Mouse (Mus musculus): ENCODE data around the gene Polr1e. TPM values are rescaled to one million over a fixed set of nuclear protein-coding genes. Genes with fewer than 3 reads are reported as not detected.
"Not testable (repeated sequence)": the region's sequence is repeated elsewhere in the genome, so short reads cannot be mapped to it uniquely, and the experiment has no call there.

The Polr1e gene
- polyA plus RNA-seq (2012; rRNA removed): 14.1 and 17.2 TPM in 2 replicates

DNA sequence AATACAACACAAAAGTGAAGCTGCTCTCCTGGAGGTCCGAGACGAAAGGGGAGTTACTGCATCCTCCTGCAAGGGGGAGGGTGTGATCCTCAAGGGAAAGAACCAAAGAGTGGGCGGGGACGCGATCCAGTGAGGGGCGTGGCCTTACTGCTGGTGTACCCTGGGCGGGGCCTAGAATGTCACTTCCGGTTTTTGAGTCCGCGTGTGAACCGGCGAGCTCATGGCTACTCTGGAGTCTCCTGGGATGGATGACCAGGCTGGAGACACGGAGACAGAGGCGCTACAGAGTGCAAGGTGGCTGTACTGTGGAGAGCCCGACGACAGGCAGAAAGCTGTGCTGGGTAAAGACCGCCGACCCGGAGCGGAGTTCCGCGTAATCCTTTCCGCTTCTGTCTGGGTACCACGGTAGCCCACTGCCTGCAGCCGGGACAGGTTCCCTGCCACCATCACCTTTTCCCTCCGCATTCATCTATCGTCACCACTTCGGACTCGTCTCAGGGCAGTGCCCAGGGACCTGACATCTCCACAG is at the start of gene Polr1e:
Gene Polr1e (plus strand): TSS at position 132 of the 529 bp plus-strand sequence.
- peak; percentile 72 for DNase-seq (ENCODE audit: low spot score)

DNA sequence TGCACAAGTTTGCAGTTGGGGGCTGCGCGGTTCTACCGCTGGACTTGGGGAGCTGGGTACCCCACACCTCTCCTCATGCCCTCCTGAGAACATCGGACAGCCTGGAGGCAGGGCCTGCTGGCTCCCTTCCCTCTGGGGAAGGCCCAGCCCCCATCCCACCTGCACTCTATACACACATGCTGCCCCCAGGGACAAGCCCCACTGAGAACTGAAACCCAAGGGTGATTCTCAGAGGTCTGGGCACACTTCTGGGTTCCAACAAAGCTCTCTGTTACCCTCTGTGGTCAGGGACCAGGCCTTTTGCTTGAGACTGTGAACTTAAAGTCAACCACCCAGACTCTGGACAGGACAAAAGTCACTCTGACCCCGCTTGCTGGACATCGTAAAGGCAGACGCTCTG is 48.3 kb upstream of the Polr1e start:
- no peak for DNase-seq (ENCODE audit: low spot score)

DNA sequence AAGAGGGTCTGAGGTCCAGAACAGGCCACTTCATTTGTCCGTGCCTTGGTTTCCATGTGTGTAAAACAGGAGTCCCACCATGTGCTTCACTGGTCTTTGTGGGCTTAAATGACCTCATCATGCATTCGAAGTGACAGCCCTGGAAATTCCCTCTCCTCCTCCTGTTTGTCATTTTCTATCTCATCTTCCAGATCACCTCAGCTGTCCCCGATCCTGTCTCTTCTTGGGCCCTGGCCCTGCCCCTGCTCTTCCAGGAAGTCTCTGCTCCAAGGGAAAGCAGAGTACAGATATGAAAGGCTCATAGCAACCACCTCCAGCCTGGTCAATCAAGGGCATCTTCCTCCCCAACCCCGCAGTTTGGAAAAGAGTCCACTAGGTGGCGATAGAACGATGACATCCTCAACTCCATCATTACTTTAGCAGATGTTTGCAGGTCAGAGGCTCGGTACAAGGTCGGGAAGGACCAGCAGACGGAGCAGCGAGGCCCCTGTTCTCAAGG is 47.7 kb upstream of the Polr1e start:
- no peak for DNase-seq (ENCODE audit: low spot score)

DNA sequence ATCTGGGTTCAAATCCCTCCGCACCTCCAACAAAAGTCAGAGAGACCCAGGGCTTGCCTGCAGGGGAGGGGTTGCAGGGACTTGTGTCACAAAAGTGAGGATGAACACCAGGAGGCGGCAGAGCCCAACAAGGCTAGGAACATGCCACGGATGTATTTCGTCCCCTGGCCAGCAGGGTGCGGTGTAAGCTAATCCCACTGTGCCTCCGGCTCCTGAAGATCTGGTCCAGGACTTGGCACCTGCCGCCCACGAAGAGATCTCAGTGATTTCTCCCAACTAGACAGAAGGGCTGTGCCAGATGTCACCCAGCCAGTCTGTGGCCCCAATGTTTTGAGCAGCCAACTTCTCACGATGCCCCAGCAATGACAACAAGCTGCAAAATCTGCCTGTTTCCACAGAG is 44.9 kb upstream of the Polr1e start:
- DNase-seq (ENCODE audit: low spot score): peak; percentile 82

DNA sequence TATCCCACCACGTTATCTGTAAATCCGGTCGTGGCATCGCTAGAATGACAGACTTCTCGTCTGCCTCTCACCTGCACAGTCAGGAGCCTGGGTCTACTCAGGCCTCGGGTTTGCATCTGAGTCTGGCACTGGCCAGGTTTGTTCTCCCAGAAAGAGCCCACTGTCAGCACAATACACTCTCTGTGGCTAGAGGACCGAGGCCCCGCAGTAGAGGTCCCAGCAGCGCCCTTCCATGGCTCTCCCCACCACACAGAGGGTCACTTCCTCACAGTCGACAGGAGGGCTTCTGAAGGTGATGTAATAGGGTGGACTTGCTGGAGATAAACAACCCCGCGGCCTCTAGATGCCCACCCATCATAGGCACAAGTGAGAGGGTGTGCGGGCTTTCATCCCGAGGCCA is 44.5 kb upstream of the Polr1e start:
- no peak for DNase-seq (ENCODE audit: low spot score)

DNA sequence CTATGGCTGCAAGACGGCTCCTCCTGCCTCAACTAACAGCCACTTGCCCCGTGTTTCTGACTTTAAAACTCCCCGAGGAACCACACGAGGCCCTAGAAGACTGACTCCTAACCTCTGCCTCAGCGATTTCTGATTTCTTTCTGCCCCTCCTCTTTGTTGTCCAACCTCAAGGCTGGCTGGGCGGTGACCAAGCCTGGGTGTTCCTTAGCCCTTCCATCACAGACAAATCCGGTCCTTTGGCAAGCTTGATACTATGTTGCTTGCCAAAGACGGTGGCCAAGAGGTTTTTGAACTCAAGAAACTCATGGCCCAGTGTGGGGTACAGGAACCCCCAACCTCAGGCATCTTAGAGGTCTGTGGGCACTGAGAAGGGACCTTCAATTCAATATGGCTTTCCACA is 44.1 kb upstream of the Polr1e start:
- DNase-seq (ENCODE audit: low spot score): no peak

DNA sequence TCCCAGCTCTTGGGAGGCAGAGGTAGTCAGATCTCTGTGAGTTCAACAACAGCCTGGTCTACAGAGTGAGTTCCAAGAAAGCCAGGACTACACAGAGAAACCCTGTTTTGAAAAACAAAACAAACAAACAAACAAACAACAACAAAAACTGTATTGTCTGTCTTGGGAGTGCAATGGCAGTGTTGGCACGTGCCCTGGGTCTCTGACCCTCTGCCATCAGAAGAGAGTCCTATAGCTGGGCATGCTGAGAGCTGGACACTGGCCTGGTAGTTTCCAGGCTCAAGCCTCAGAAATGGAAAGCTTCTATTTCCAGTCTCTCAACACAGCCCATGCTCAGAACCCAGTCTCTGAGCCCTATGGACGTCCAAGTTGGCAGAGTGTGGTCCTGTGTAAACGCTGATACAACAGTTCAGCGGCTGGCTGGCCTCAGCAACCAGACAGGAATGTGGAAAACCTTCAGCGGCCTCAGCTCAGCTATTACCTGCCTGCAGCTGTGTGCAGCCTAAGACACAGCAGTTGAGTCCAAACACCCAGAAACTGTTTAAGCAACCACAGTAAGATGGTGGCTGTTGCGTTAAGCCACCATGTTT is 42.3 kb upstream of the Polr1e start:
- no peak for DNase-seq (ENCODE audit: low spot score)

DNA sequence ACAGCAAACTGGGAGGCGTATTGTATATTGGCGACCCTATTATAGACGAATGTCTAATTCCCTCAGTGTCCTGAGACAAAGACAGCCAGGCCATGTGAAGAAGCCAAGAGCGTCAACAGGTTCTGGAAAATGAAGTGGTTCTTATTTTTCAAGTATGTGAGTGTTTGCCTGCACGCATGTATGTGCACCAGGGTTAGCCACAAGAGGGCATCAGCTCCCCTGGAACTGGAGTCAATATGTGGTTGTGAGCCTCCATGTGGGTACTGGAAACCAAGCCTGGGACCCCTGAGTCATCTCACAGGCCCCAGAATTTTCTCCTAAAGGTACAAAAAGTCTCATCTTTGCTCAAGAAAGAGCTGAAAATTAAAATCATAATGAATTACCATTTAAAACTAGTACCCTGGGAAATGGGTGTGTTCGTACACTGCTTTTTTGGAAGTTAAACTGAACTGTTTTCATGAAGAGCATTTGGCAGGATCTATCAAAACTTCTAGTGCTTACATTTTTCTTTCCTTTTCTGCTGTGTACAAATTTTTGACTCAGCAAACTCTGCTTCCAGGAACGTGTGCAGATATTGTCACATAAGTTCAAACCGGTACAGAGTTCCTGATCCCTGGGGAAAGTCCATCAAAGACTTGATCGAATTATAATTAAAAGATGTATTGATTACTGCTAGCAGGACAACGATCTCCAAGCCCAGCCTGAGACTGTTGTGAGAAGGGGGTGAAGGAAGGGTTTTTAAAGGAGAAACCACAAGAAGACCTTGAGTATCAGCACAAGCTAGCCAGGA is 41.3 kb upstream of the Polr1e start:
- no peak for DNase-seq (ENCODE audit: low spot score)

DNA sequence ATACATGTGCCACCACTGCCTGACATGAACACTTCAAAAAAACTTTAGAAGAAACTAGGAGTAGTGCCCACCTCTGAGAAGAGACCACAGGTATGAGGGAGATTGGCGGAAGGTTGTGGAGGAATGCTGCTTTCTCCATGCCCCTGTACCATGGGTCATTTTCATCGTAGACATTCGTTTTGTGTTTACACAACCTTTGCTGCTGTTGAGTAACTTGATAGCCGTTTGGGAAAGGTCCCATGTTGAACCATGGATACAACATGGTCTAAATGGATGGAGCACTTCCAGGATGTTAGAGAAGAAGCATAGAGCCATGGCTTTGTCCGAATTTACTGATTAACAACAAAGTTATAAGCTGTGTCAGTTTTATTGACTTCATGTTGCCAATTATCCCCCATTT is 40.2 kb upstream of the Polr1e start:
- no peak for DNase-seq (ENCODE audit: low spot score)

DNA sequence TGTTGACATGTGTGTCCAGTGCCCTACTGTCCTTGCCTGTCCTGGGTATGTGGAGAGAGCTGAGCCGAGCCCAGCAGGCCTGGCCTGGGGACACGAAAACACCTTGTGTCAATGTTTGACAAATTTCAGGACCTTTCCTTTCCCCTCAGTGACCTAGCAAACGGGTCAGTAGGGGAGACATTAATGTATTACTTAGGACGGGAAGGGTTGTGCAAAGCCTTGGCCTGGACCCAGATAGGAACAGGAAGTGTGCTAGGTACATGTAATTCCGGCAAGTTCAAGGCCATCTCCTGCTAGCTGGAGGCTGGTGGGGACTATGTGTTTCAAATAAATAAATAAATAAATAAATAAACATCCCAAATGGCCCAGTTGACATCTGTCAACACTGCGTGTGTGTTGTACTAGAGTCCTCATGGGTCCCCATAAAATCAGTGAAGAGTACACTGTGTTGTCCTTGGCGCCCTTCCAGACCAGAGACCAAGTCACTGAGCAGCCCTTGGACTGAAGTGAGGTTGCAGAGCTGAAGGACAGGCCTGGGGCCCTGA is 38.5 kb upstream of the Polr1e start:
- DNase-seq (ENCODE audit: low spot score): no peak

DNA sequence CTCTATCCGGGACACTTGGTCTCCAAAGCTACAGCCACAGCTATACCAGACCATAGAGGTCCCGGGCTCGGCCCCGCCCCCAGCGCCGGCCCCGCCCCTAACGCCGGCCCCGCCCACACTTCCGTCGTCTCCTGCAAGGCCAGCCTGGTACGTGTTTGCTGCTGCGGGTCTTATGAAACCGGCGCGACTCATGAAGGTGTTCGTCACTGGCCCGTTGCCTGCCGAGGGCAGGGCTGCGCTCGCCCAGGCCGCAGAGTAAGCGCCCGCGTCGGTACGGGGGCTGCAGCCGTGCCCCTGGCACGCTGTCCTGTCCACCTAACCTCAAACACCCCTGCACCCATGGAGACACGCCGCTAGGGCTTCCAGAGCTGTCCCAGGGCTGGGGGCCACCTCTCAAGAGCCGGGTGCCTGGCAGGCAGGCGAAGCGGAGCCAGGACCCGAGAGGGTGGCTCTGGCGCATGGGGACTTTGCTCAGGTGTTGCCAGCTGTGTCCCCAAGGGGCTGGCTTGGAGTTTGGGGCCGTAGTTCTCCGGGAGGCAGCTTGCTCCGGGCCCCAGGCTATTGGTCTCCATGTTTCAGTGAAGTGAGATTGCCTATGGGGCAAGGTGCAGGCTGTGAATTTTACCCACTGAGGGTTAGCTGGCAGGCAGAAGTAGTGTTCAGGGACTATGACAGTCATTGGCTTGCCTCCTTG is 37.0 kb upstream of the Polr1e start, which contains the start of gene Grhpr:
Gene Grhpr (plus strand): TSS at position 116 of the 694 bp plus-strand sequence.
- DNase-seq (ENCODE audit: low spot score): peak; percentile 72

DNA sequence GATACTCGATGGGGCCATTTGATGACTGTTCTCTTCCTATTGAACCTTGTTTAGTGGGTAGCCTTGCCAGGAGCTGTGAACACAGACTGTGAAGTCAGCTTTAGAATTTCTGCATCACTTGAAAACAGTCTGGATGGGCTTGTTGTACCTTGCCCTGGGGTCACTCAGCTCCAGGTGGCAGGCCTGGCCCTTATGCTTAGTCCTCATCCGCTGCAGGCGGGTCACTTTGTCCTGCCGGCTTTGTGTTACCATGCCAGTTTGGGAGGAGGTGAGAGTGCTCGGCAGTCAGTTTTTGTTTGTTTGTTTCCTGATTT is 36.5 kb upstream of the Polr1e start:
- no peak for DNase-seq (ENCODE audit: low spot score)

DNA sequence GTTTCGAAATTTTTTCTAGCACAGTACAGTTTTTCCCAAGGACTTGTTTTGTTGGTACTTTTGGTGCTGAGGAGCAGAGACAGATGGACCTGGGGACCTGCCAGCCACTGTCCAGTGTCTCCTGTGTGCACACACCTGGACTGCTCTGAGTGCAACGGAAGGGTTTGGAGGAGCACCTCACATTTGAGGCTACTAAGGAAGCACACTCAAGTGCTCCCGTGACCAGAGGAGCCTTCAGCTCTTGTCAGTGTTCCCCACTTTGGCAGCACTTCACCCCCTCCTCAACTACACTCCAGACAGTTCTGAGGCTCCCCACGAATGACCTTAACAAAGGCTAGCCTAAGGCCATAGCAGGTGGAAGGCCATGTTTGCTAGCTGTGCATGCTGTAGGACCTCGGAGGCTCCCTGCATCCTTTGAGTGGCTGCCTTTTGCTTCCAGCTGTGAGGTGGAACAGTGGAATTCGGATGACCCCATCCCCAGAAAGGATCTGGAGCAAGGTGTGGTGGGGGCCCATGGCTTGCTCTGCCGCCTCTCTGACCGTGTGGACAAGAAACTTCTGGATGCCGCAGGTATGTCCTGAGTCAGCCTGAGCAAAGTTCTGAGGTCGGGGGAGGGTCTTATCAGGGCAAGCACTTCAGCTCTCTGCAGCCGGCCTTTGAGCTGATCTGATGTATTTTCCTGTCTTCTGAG is 35.8 kb upstream of the Polr1e start:
- no peak for DNase-seq (ENCODE audit: low spot score)

DNA sequence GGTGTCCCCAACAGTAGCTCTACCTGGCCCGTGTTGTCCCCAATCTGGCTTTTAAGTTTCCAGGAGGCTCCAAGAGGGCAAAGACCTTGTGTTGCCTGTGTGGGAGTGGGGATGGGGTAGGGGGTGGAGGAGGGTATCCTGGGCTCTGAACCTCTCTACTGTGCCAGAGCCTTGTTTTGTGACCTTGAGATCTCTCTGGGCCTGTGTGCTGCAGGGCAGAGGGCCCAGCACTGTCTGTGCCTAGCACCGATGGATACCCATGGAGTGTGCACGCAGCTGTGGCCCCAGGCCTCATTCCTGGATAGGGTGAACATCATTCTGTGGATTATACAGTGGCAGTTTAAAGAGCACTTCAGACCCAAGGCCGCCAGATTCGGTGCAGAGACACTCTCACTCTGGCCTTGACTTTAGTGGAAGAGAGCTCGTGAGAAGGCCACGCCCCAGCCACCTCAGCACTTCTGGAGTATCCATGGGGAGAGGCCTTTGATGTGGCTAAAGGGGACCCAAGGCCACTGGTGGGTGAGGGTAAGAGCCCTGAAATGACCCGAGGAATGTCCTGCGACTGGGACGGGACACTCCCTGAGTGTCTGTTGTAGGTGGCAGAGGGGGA is 35.1 kb upstream of the Polr1e start:
- DNase-seq (ENCODE audit: low spot score): no peak

DNA sequence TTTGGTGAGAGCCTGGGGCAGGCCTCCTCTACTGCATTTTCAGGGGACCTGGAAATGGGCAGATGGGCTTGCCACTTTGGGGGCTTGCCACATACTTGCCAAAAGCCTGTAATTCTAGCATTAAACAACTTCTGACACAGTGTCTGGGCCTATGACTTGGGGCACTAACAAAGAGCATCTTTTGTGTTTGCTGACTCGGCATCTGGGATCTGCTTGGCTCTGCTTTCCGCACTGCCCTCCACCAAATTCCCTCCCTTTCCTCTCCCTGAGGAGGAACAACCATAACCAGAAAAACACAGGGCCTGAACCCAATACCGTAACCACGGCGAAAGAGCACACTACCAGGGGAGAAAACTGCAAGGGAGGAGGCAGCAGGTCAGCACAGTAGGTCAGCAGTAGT is 27.8 kb upstream of the Polr1e start:
- no peak for DNase-seq (ENCODE audit: low spot score)

DNA sequence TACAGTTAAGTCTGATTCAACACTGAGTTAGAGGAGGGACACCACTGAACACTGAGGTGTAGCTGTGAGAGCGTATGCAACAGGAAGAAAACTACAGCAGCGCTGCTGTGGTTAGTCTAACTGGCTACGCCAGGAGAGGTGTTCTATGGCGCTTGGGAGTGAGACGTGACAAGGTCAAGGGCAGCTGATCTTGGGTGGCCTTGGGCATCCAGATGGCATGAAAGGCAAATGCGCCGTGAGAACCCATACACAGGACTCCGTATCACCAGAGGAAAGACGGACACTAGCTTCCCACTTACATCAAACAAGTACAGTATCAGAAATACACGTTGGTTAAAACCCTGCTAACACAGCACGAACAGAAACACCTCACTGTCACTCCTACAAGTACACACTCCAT is 26.1 kb upstream of the Polr1e start:
- DNase-seq (ENCODE audit: low spot score): not testable (repeated sequence)

DNA sequence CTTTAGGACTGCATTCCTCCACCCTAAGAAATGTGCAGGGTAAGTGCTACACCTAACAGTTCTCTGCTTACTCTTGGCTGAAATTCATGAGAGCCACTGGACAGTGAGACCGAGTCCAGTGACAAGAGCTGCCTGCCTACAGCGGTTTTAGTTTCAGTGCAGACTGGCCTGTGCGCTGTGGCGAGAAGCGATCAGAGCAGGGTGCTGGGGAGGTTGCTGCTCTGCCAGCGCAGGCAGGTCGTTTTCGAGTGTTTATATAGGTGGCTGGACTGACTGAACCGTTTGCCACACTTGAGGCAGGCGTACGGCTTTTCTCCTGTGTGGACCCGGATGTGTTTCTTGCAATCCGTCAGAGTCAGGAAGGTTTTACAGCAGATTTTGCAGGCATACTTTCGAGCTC is 25.2 kb upstream of the Polr1e start:
- DNase-seq (ENCODE audit: low spot score): not testable (repeated sequence)

DNA sequence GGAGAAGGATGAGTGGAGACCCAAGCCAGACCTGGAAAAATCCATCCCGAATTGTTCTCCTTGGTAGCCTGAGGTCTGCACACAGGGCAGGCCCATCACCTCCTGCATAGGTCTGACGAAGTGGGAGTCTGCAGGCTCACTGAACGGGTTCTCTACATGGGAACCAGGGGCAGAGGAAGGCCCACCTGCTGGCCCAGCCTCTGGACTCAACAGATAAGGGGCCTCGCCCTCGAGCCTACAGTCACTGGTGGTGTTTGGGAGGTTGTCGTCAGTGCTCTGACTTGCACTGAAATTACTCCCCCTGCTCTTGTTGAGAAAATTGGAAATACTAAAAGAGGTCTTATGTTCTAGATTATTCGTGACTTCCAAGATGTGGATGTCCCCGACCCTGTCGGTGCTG is 24.5 kb upstream of the Polr1e start:
- DNase-seq (ENCODE audit: low spot score): no peak

DNA sequence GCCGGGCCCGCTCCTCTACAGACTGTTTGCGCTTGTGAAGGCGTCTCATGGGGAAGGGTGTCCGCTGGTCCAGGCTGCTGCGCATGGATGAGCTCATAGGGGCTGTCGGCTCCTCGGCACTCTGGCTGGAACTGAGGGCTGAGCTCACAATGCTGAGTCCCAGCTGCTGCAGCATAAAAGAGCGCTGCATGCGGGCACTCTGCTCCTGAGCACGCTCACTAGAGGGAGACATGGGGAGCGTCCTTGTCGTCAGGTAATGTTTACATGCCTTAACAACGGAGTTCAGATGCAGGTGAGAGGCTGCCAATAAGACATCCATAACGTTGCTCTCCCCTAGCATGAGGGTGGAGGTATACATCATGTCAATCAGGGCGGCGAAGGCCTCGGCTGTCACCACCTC is 23.6 kb upstream of the Polr1e start:
- DNase-seq (ENCODE audit: low spot score): no peak

DNA sequence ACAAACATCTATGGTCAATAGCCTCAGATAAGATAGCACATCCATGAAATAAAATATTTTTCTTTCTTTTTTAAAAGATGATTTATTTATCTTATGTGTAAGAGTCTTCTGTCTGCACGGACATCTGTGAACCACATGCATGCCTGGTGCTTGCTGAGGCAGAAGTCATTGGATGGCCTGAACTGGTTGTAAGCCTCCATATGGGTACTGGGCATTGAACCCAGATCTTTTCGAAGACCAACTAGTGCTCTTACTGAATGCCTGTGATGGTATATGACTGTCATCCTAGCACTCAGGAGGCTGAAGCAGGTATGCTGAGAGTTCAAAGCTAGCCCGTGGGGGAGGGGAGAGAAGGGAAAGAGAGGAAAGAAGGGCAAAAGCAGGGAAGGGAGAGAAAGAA is 20.3 kb upstream of the Polr1e start:
- no peak for DNase-seq (ENCODE audit: low spot score)

DNA sequence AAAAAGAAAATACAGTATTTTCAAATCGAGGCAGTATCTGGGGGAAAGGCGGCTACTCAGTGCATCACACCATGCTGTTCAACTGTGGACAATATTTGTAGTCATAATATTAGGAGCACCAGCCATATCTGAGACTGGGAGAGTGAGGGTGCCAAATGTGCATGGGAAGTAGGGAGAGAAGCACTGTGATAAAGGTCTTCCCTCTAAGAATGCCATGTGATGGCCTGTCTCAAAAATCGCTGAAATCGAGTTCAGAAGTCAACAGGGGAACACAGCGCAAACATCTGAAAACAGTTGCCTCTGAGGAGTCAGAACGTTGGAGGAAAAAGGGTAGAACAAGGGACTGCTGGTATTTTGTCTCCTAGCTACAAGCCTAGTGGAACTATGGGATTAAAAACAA is 18.4 kb upstream of the Polr1e start:
- no peak for DNase-seq (ENCODE audit: low spot score)
